Mouse (Mus musculus): Measurements from ENCODE around the gene Tstd3. TPM values are rescaled to one million over a fixed set of nuclear protein-coding genes. Genes with fewer than 3 reads are reported as not detected.

Tstd3 gene
- polyA plus RNA-seq (2016; fragmentation: Nextera tagmentation; extraction: Ambion mirVana), result 28.1 and 28.5 TPM in 2 replicates

DNA sequence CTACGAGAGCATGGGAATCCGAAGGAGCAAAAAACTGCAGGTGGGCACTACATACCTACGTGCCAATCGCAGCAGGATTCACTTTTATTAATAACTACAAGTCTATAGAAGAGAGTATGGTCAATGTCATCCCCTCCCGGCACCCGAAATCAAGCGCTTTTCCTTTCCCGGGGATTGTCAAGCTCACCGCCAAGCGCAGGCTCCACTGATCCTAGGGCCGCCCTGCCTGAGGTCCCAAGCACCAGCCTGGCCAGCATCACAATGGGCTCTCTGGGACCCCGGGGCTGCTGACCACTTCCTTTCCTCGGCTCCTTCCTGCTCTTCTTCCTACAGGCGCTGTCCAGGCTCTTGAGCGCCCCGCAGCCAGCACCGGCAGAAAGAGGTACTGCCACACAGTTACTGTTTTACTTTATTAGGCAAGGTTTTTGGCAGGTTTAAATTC, at the start of gene Tstd3, which contains the start of gene Usp45:
Gene Tstd3, minus strand, starts transcription at position 350 of the 442 bp plus-strand sequence.
Gene Usp45, plus strand, starts transcription at position 294 of the 442 bp plus-strand sequence.
- Histone ChIP-seq H3K27me3 (no peaks in the 10 kb centered on the region), H3K4me2 (replicated peaks) (peak within 1 kb of the TSS; percentile 74), H3K27ac (replicated peaks) (peak within 1 kb of the TSS; percentile 52; the same call in 1 of the 2 replicates), H3K9me3 (no peaks in the 10 kb centered on the region), H3K36me3 (no peaks in the 10 kb centered on the region), H3K4me1 (peaks cover 7% of the 10 kb centered on the region; the same call in 1 of the 2 replicates), H3K4me3 (peak within 1 kb of the TSS; percentile 60), H3K9ac (replicated peaks) (peak within 1 kb of the TSS; percentile 66)
- WGBS, result 1% methylated on average over 16 of the region's 17 CpGs
- ATAC-seq (ENCODE audit: low FRiP score, low read depth), result peak; percentile 98

DNA sequence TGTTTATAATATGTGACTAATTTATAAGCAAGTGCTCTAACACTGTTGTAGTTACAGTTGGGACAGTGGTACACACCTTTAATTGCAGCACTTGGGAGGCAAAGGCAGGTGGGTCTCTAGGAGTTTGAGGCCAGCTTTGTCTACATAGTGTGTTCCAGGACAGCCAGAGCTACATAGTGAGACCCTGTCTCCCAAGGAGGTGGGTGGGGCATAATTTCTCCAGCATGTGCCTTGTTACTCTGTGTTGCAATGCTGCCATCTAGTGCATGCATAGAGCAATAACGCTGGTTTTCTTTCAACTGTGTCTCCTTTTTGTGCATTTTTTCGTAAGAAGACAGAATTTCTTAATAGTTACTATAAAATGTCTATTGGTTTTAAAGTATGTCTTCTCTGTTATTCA, 47.0 kb upstream of the Tstd3 start:
- Histone ChIP-seq H3K4me2 (replicated peaks) (no peak overlapping the region), H3K27me3 (no peaks in the 10 kb centered on the region), H3K9me3 (no peaks in the 10 kb centered on the region), H3K9ac (replicated peaks) (no peak overlapping the region), H3K4me3 (no peak overlapping the region), H3K36me3 (peaks cover 36% of the 10 kb centered on the region), H3K4me1 (no peaks in the 10 kb centered on the region), H3K27ac (replicated peaks) (no peak overlapping the region)
- peak; percentile 92 for ATAC-seq (ENCODE audit: low FRiP score, low read depth)
- 42% methylated on average over 2 of the region's 2 CpGs for WGBS

DNA sequence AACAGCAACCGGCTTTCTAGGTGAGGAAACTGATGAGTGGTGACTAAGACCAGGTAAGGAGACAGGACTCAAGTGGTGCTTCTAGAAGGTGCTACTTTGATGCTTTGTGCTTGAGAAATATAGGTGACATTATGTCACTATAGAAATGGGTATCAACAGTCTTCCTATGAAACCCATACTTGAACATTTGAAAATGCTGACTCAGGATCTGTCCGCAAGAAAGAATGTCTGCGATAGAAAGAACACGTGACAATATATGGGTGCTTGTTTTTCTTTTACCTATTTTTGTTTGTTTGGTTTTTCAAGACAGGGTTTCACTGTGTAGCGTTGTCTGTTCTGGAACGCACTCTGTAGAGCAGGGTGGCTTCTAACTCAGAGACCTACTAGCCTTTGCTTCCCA, 45.6 kb upstream of the Tstd3 start:
- H3K27me3 ChIP-seq, result no peaks in the 10 kb centered on the region
- H3K9ac ChIP-seq (replicated peaks), result no peak overlapping the region
- no peak overlapping the region for H3K4me3 ChIP-seq
- peaks cover 36% of the 10 kb centered on the region for H3K36me3 ChIP-seq
- no peaks in the 10 kb centered on the region for H3K4me1 ChIP-seq
- no peak for ATAC-seq (ENCODE audit: low FRiP score, low read depth)
- H3K9me3 ChIP-seq, result no peaks in the 10 kb centered on the region
- H3K27ac ChIP-seq (replicated peaks), result no peak overlapping the region
- WGBS, result 92% methylated on average over 6 of the region's 6 CpGs
- no peak overlapping the region for H3K4me2 ChIP-seq (replicated peaks)

- no peak overlapping the region for H3K9ac ChIP-seq (replicated peaks)
- H3K4me1 ChIP-seq, result no peaks in the 10 kb centered on the region
- no peak overlapping the region for H3K4me3 ChIP-seq
- H3K27me3 ChIP-seq, result no peaks in the 10 kb centered on the region
- H3K4me2 ChIP-seq (replicated peaks), result no peak overlapping the region
- peaks cover 22% of the 10 kb centered on the region for H3K36me3 ChIP-seq
- H3K9me3 ChIP-seq, result no peaks in the 10 kb centered on the region
- ATAC-seq (ENCODE audit: low FRiP score, low read depth), result no peak
- 94% methylated on average over 3 of the region's 3 CpGs for WGBS
- H3K27ac ChIP-seq (replicated peaks), result no peak overlapping the region
Observed at GRCm38 (mm10) chr4:21810608-21811007, 43.6 kb upstream of the Tstd3 start.

DNA sequence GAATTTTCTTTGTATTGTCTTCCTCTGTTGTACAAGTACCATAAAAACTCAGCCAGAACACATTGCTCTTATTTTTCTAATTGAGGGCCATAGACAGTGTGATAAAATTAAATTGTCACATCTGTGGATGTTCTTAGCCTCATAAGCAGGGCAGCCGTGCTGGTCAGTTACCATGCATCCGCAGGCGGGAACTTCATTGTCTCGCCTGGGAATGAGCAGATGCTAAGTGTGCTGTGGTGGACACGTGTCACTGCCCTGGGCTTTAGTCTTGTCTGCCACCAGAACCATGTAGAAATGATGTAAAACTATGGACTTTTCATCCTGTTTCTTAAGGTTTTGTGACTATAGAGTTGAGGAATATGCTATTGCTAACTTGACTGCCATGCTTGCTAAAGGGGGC, 40.2 kb upstream of the Tstd3 start:
- Histone ChIP-seq H3K36me3 (peaks cover 39% of the 10 kb centered on the region), H3K9me3 (no peaks in the 10 kb centered on the region), H3K4me3 (no peak overlapping the region), H3K4me2 (replicated peaks) (no peak overlapping the region), H3K27me3 (no peaks in the 10 kb centered on the region), H3K9ac (replicated peaks) (no peak overlapping the region), H3K4me1 (no peaks in the 10 kb centered on the region), H3K27ac (replicated peaks) (no peak overlapping the region)
- ATAC-seq (ENCODE audit: low FRiP score, low read depth), result 0 out of 2 replicates have a peak, but pooled peaks have one; percentile 44
- WGBS, result 50% methylated on average over 5 of the region's 5 CpGs

DNA sequence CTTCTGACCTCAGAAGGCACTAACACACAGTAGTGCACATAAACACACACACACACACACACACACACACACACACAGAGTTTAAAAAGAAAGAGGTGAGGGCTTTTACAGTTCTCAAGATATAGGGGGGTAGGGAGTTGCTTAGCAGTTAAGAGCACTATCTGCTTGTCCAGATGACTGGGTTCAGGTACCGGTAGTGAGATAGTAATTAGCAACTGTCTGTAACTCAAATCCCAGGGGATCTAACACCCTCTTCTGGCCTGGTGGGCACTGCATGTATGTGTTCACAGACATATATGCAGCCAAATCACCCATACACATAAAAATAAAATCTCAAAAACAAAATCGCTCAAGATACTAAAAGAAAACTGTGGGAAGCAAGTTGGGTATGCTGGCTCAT, 34.6 kb upstream of the Tstd3 start:
- peaks cover 54% of the 10 kb centered on the region for H3K36me3 ChIP-seq

DNA sequence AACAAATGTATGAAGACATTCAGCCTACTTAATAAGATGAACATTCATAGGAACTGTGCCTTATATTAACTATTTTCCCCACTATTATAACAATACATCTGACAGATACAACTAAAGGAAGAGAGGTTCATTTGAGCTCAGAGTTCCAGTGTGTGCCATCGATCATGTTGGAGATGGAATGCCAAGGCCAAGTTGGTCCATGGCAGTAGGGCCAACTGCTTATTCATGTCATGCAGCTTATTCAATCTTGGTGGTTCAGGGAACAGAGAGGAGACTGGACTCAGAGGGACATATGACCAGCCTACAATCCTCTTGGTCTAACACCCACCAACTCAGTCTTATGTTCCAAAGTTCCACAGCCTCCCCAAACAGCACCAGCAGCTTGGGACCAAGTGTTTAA, 34.0 kb upstream of the Tstd3 start:
- Histone ChIP-seq H3K27me3 (no peaks in the 10 kb centered on the region), H3K36me3 (peaks cover 54% of the 10 kb centered on the region), H3K27ac (replicated peaks) (no peak overlapping the region), H3K4me3 (no peak overlapping the region), H3K9ac (replicated peaks) (no peak overlapping the region), H3K4me1 (no peaks in the 10 kb centered on the region), H3K4me2 (replicated peaks) (no peak overlapping the region), H3K9me3 (no peaks in the 10 kb centered on the region)
- ATAC-seq (ENCODE audit: low FRiP score, low read depth), result no peak
- 97% methylated on average over 1 of the region's 1 CpGs for whole genome bisulfite sequencing

More for the DNA sequence above, 34.6 kb upstream of the Tstd3 start:
- H3K4me1 ChIP-seq, result no peaks in the 10 kb centered on the region
- WGBS, result 92% methylated on average over 2 of the region's 2 CpGs
- H3K4me2 ChIP-seq (replicated peaks), result no peak overlapping the region
- no peaks in the 10 kb centered on the region for H3K9me3 ChIP-seq
- no peak overlapping the region for H3K9ac ChIP-seq (replicated peaks)
- no peak overlapping the region for H3K27ac ChIP-seq (replicated peaks)
- H3K4me3 ChIP-seq, result no peak overlapping the region
- no peak for ATAC-seq (ENCODE audit: low FRiP score, low read depth)
- no peaks in the 10 kb centered on the region for H3K27me3 ChIP-seq

DNA sequence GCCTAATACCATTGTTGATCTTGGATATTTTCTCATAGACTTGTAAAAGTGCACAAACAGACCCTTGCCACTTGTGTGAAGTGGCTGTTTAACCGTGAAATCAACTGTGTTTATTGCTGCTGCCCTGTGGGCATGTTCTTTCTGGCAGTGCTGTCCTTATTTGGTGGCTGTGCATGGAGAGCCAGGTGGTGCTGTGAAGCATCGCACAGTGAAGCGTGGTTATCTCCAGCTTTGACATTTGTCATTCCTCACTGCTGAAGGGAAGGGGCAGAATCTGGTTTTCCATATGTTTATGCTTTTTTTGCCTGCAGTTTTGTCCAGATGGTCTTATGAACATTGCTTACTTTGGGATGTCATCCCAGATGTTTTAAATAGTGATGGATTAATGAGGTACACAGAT, 26.6 kb upstream of the Tstd3 start:
- H3K27me3 ChIP-seq, result no peaks in the 10 kb centered on the region
- 85% methylated on average over 3 of the region's 3 CpGs for WGBS
- peaks cover 14% of the 10 kb centered on the region for H3K36me3 ChIP-seq
- no peaks in the 10 kb centered on the region for H3K9me3 ChIP-seq
- H3K4me3 ChIP-seq, result no peak overlapping the region
- no peaks in the 10 kb centered on the region for H3K4me1 ChIP-seq
- H3K9ac ChIP-seq (replicated peaks), result no peak overlapping the region
- ATAC-seq (ENCODE audit: low FRiP score, low read depth), result no peak
- H3K27ac ChIP-seq (replicated peaks), result no peak overlapping the region
- H3K4me2 ChIP-seq (replicated peaks), result no peak overlapping the region

DNA sequence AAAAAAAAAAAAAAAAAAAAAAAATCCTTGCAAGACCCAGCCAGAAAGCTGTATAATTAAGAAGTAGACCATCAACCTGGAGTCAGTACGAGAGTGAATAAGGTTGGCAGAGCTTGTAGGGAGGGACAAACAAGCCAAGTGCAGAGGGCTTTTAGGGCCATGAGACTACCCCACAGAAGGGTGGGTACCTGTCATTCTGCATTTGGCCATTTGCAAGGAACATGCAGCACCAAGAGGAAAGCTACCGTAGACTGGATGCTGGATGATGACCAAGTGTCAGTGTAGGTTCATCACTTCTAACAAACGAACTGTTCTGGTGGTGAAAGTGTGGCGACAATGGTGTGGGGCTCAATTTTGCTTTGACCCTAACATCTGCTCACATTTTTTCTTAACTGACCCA, 22.8 kb upstream of the Tstd3 start:
- Histone ChIP-seq H3K27ac (replicated peaks) (no peak overlapping the region), H3K4me3 (no peak overlapping the region), H3K9ac (replicated peaks) (no peak overlapping the region), H3K9me3 (no peaks in the 10 kb centered on the region), H3K36me3 (peaks cover 34% of the 10 kb centered on the region), H3K27me3 (no peaks in the 10 kb centered on the region), H3K4me1 (no peaks in the 10 kb centered on the region), H3K4me2 (replicated peaks) (no peak overlapping the region)
- WGBS, result 95% methylated on average over 4 of the region's 4 CpGs
- ATAC-seq (ENCODE audit: low FRiP score, low read depth), result no peak

DNA sequence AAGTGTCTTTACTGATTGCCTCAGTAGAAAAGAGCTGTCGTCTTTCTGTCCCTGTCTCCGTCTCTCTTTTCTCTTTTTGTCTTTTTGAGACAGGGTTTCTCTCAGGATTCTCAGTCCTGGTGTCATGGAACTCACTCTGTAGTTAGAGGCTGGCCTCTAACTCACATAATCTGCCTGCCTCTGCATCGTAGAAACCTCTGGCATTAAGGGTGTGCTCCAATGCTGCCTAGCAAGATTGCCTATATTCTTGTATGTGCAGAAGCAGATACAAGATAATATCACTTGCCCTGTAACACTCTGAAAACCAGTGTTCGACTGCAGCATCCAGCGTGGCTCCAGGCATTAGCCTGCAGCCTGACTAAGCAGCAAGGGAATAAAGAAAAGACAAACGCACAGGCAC, 21.9 kb upstream of the Tstd3 start:
- Histone ChIP-seq H3K9me3 (no peaks in the 10 kb centered on the region), H3K4me1 (no peaks in the 10 kb centered on the region), H3K27ac (replicated peaks) (no peak overlapping the region), H3K27me3 (no peaks in the 10 kb centered on the region), H3K4me3 (no peak overlapping the region), H3K9ac (replicated peaks) (no peak overlapping the region), H3K4me2 (replicated peaks) (no peak overlapping the region), H3K36me3 (peaks cover 43% of the 10 kb centered on the region)
- ATAC-seq (ENCODE audit: low FRiP score, low read depth), result no peak
- 81% methylated on average over 6 of the region's 6 CpGs for WGBS

GRCm38 (mm10) chr4:21786268-21786667, 19.3 kb upstream of the Tstd3 start:
- no peak for ATAC-seq (ENCODE audit: low FRiP score, low read depth)
- Histone ChIP-seq H3K27ac (replicated peaks) (no peak overlapping the region), H3K4me2 (replicated peaks) (no peak overlapping the region), H3K36me3 (peaks cover 63% of the 10 kb centered on the region), H3K9ac (replicated peaks) (no peak overlapping the region), H3K27me3 (no peaks in the 10 kb centered on the region), H3K4me1 (no peaks in the 10 kb centered on the region), H3K4me3 (no peak overlapping the region), H3K9me3 (no peaks in the 10 kb centered on the region)
- WGBS, result 93% methylated on average over 12 of the region's 12 CpGs

- Histone ChIP-seq H3K9me3 (no peaks in the 10 kb centered on the region), H3K4me1 (peaks cover 5% of the 10 kb centered on the region), H3K4me3 (no peak overlapping the region), H3K27me3 (no peaks in the 10 kb centered on the region), H3K9ac (replicated peaks) (no peak overlapping the region), H3K36me3 (peaks cover 48% of the 10 kb centered on the region), H3K4me2 (replicated peaks) (no peak overlapping the region), H3K27ac (replicated peaks) (no peak overlapping the region)
- 96% methylated on average over 12 of the region's 12 CpGs for WGBS
- no peak for ATAC-seq (ENCODE audit: low FRiP score, low read depth)
Observed at GRCm38 (mm10) chr4:21780816-21781726, 14.1 kb upstream of the Tstd3 start.

All from midbrain, embryonic 12.5 days (tissue).